Mouse (Mus musculus): ENCODE data around the gene Ank3. TPM values are rescaled to one million over a fixed set of nuclear protein-coding genes. Genes with fewer than 3 reads are reported as not detected.
A peak's percentile ranks its signal among the peaks of the same experiment; 100 is the strongest.

Gene Ank3
- total RNA-seq, 2 experiments from 2014 or later = 525 to 540 TPM

DNA sequence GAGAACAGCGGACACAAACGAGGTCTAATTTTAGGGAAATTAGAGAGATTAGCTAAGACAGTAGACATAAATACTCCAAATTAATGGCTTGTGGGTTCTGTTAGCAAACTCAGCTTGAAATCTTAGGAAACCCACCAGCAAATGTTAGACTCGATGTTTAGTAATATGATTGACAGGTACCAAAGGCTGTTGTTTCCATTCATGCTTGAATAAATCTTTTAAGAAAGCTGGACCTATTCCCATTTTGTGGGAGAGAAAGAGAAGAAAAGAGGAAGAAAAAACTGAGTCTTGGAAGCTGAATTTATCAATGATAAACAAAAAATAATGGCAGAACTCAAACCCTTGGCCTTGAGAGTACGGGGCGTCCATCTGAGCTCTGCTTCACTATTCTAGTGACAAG, 320.8 kb downstream of the Ank3 start:
- DNase-seq (ENCODE audit: extremely low spot score in 1 of 2, low spot score in 2 of 2) = no peak
- intact Hi-C loops (cut with DNase I) = no loop called here

DNA sequence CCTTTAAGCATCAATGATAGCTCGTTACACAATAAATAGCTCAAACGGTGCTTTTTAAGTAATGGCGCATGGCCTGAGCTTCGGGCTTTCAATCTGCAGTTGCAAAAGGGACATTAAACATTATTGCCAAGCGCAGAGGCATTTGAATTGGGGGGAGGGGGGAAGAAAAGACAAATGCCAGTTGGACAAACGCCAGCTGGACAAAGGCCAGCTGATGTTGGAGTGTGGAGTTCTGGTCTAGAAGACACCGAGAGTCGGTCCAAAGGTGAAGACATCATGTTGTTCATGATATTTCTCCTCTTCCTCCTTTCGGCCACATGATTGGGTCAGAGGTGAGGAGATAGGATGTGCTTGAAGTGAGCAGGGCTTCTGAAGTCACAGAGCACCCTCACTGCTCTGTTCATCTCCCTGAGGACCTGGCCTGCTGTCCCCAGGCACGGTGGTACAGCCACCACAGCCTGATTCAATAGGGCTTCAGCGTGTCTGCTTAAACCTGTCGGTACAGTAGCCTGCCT, 321.4 kb downstream of the Ank3 start:
- intact Hi-C loops (cut with DNase I) = no loop called here
- peak in 1 of 2 experiments; percentile 38 for DNase-seq (ENCODE audit: extremely low spot score in 1 of 2, low spot score in 2 of 2)

DNA sequence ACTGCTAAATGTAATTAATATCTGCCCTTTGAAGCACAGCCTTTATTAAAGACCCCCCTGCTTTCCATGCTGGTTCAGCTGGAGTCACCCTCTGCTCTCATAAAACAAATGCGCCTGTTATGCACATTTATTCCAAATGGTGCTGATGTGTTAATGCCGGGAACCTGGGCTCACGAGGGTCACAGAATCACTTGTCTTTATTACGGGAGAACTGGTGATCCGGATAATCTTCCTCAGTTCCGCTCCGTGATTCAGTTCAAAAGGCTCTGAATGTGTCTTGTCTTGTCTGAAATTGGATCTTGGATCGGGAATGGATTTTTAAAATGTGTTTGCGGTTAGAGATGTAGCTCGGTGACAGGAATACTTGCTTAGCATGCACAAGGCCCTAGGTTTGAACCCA, 321.9 kb downstream of the Ank3 start:
- intact Hi-C loops (cut with DNase I) = no loop called here
- no peak for DNase-seq (ENCODE audit: extremely low spot score in 1 of 2, low spot score in 2 of 2)

DNA sequence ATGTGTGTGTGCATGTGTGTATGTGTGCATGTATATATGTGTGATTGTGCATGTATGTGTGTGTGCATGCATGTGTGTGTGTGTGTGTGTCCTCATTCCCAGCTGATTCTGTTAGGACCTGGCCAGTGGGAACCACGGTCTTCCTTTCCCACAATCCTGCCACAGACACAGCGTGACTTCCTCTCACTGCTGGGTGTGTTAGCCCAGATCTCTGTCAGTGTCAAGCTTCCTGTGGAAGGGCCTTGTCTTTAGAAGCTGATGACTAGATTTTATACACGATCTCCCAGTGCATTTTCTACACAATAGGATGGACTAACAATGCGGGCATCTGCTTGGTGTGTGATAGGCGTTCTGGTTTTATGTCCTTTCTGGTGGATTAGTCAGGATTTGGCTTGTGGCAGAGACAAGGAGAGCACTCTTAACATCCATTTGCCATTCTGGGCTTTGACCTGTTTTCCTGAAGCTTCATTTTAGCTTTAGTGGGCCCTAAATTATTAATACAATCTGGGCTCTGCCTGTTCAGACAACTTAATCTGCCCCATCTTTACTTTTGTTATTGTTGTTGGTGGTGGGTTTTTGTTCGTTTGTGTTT, 322.4 kb downstream of the Ank3 start:
- DNase-seq (ENCODE audit: extremely low spot score in 1 of 2, low spot score in 2 of 2) = no peak
- intact Hi-C loops (cut with DNase I) = no loop called here

DNA sequence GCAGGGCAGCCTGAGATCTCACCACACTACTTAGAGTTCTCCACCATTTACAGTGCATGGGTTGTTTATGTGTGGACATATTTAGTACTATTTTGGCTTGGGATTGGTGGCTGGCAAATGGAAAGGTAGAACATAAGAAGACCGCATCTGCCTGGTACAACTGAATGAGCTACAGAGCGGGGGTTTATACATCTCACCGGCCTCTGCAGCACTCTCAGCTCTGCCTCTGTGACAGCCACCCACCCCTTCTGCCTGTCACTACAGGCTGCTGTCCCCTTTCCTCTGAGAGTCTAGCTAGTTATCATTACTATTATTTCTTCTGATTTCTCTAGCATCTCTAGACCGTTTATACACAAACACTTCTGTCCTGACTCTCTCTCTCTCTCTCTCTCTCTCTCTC, 325.6 kb downstream of the Ank3 start:
- no peak for DNase-seq (ENCODE audit: extremely low spot score in 1 of 2, low spot score in 2 of 2)
- intact Hi-C loops (cut with DNase I) = no loop called here

DNA sequence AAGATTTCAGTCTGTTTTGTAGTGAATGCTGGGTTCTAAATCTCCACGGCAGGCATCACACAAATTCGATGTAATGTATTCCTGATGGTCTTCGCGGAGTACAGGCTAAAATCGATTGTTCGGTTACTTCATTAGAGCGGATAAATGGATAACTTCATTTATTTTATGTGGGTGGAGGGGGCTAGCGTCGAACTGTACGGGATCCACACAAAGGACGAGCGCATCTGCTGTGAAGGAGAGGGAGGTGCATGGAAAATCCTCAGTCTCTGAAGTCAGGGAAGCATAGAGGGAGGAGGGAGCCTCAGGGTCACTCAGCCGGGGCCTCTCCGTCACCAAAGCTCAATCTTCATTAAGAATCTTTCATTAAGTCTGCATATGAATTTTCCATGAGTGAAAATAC, 326.5 kb downstream of the Ank3 start:
- no peak for DNase-seq (ENCODE audit: extremely low spot score in 1 of 2, low spot score in 2 of 2)
- intact Hi-C loops (cut with DNase I) = no loop called here

DNA sequence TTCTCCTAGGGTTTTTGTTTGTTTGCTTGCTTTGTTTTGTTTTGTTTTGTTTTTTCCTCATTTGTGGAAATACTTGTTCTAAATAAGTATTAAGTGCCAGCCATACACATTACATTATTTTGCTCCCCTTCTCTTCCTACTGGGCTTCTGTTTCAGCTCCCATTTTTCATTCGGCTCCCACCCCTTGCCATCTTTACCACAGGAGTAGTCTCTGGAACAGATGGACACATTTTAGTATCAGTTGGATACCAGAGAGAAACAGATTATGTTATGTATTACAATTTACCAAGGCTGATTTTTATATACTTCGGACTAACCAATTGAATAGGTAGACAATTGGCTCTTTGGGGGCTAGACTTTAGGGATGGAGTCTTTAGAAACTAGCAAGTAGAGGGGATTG, 327.7 kb downstream of the Ank3 start:
- DNase-seq (ENCODE audit: extremely low spot score in 1 of 2, low spot score in 2 of 2) = no peak
- intact Hi-C loops (cut with DNase I) = no loop called here

DNA sequence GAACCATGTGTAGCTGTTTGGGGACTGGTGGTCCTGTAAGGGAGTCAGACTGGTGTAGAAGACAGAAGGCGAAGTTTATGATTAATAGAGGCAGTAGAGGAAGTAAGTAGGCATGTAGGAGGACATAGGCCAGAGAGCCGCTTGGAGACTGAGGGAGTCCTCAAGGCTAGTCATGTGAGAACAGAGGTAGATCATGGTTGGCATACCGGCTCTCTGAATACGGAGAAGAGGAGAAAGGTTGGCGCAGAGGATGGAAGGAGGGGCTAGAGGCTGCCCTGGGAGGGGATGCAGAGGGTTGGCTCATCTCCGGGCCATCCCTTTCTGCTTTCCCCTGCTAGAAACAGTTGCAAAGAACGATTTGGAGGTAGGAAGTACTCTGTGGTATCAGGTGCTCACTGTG, 328.2 kb downstream of the Ank3 start:
- intact Hi-C loops (cut with DNase I) = no loop called here

DNA sequence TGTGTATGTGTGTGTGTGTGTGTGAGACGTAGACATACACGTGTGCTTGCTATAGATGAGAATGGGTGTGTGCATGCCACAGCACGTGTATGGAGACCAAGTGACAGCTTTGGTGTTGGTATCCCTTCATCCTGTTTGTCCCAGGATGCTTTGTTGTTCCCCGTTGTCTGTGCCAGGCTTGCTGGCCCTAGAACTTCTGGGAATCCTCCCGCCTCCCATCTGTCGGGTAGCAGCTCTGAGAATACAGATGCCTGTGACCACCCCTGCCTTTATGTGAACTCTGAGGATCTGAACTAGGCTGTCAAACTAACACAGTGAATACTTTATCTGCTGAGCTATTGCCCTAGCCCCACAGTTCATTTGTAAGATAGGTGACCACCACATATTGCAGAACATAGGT, 330.3 kb downstream of the Ank3 start:
- DNase-seq (ENCODE audit: extremely low spot score in 1 of 2, low spot score in 2 of 2) = no peak
- intact Hi-C loops (cut with DNase I) = no loop called here

More for the DNA sequence above, 328.2 kb downstream of the Ank3 start:
- DNase-seq (ENCODE audit: extremely low spot score in 1 of 2, low spot score in 2 of 2) = no peak

DNA sequence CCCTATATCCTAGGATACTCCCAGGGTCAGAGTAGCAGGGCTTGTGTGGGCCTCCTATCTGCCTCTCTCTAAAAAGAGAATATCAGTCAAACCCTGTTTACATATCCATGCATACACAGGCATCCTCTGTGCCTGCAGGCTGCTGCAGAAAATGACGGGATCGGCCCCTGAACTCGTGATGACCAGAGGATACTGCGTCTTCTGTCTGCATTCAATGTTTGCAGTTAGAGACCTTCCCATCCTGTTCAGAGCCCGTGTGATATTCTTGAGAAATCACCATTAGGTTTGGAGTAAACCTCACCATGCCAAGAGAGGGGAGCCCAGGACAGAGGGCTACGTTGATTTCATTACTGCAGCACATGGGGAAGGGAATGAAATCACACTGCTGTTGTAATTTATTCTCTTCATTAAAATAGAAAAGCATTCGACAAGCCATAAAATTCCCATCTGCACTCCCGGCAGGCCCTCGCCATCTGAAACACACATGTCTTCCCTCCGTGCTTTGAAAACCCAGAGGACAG, 331.8 kb downstream of the Ank3 start:
- no peak for DNase-seq (ENCODE audit: extremely low spot score in 1 of 2, low spot score in 2 of 2)
- intact Hi-C loops (cut with DNase I) = no loop called here

DNA sequence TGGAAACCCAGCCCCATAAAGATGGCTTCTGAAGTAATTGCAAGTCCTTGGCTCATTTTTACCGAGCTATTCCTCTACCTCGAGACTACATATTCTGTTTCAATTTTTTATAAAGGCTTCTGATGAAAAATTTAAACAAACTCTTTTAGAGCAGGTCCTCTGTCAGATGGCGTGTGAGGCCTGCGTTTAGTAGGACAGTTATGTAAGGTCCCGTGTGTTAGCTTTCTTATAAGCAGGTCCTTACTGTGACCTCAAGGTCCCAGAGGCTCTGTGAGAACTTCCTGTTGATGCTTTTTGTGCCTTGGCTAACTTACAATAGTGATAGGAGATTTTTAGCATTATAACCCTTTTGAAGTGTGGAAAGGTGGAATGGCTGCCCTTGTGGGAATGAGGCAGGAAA, 332.8 kb downstream of the Ank3 start:
- intact Hi-C loops (cut with DNase I) = no loop called here
- no peak for DNase-seq (ENCODE audit: extremely low spot score in 1 of 2, low spot score in 2 of 2)

DNA sequence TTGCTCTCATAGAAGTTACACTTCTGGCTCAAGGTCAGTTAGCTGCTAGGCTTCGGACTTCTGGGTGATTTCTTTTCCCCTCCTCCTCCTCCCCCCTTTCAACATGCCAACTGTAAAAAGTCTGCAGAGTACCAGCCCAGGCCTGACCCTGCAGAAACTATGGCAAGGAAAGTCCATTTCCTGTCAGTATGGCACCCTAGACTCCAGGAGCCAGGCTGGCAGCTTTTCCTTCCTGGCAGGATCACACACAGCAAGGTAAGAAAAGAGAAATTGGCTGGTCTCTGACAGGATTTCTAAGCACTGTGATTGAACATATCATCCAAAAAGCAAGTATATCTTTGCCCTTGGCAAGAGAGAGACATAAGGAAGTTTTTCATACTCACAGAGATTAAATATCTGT, 333.3 kb downstream of the Ank3 start:
- intact Hi-C loops (cut with DNase I) = no loop called here

DNA sequence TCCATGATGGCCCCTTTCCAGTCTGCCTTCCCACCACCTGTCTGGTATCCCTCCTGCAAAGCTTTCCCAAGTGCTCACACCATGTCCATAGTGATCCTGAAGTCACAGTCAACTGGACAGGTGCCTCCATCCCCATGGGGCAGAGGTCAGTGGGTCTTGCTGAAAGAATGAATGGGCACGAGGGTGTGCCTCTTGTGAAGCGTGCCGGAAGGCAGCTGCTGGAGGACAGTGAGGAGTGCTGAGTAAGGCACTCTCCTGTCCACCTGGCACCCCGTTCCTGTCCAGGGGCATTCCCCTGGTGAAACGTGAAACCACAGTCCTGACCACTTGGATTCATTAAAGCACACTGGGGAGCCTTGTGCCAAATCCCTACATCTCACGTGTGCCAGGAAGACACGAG, 337.7 kb downstream of the Ank3 start:
- intact Hi-C loops (cut with DNase I) = no loop called here
- no peak for DNase-seq (ENCODE audit: extremely low spot score in 1 of 2, low spot score in 2 of 2)

More for the DNA sequence above, 333.3 kb downstream of the Ank3 start:
- DNase-seq (ENCODE audit: extremely low spot score in 1 of 2, low spot score in 2 of 2) = no peak

DNA sequence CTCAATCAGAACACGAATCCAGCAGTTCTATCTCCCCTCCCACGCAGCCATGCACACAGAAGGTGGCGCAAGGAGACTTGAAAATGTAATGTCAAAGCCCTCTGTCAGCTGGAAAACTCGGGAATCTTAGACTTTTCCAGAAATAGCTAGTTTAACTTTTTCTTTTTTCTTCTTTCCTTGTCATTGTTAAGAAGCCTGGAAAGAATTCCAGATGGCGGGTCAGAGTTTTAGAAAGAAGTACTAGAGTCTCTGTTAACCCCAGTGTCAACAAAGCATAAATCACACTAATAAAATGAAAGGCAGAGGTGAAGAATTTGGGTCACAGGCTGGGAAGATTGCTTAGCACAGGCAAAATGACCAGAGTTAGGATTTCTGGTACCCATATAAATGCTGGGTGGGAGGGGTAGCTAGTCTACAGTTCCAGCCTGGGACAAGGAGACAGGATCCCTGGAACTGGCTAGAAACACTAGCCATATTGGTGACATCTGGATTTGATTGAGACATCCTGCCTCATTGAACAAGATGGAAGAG, 340.2 kb downstream of the Ank3 start:
- DNase-seq (ENCODE audit: extremely low spot score in 1 of 2, low spot score in 2 of 2) = no peak
- intact Hi-C loops (cut with DNase I) = no loop called here

DNA sequence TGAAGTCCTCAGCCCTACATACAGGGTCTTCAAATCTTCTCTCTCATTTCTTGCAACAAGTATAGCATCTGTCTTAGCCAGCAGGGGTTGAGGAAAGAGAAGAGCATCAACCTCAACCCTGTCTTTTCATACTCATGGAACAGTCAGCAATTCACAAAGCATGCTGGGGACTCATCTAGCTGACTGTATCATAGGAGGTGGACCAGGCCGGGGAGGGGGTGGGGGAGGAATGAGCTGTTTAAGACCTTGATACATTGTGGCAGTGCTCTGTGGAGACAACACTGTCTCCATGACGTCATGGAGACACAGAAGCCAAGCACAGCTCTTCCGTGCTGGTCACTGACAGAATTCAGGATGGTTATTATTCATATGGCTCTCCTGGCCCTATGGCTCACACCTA, 344.0 kb downstream of the Ank3 start:
- DNase-seq (ENCODE audit: extremely low spot score in 1 of 2, low spot score in 2 of 2) = no peak
- intact Hi-C loops (cut with DNase I) = no loop called here

DNA sequence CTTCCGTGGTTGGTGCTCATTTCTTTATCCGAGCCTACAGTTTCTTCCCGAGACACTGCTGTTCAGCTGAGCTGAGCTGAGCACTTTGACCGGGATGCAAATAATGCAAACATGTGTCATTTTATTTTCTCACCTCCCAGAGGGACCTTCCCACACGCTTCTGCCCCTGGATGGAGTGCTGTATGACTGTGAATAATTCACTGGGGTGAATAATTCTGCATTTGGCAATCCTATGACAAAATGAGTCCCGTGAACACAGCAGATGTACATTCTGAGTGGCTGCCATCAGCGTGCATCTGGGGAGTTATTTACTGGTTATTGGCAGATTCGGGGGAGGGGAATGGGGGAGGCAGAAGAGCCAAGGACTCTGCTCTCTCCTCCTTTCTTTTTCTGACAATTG, 345.6 kb downstream of the Ank3 start:
- intact Hi-C loops (cut with DNase I) = no loop called here
- DNase-seq (ENCODE audit: extremely low spot score in 1 of 2, low spot score in 2 of 2) = no peak

DNA sequence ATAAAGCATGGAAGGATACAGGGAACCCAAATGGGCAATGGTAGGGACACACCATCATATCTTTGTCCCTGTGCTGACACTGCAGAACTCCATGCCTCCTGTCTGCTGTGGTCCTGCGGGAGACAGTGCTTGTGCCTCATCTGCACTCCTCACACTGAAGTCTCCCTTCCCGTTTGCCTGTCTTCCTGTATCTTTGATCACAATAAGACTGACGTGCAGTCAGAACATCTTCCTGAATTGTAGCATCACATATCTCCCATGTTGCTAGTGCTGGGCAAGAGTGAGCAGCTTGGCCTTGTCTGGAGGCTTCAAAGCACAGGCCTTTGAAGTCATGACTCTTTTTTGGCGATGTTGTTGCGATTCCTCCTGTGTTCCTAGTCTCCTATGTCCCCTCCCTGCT, 346.3 kb downstream of the Ank3 start:
- intact Hi-C loops (cut with DNase I) = no loop called here

DNA sequence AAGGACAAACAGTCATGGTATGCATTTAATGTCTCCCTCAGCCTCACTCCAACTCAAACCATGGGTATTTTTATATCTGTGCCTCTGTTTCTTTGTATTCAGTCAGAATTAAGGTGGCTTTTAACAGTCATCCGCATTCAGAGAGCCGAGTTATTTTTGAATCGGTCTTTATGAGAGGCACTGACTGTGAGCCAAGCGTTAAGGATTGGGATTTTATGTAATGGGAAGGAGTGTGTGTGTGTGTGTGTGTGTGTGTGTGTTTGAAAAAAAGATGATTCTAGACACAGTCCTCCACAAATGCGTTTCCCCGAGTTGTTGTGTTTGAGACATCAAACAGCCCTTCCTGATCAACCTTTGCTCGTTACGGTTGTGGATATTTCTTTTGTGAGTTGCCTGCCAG, 347.7 kb downstream of the Ank3 start:
- DNase-seq (ENCODE audit: extremely low spot score in 1 of 2, low spot score in 2 of 2) = no peak
- intact Hi-C loops (cut with DNase I) = no loop called here

More for the DNA sequence above, 346.3 kb downstream of the Ank3 start:
- no peak for DNase-seq (ENCODE audit: extremely low spot score in 1 of 2, low spot score in 2 of 2)

DNA sequence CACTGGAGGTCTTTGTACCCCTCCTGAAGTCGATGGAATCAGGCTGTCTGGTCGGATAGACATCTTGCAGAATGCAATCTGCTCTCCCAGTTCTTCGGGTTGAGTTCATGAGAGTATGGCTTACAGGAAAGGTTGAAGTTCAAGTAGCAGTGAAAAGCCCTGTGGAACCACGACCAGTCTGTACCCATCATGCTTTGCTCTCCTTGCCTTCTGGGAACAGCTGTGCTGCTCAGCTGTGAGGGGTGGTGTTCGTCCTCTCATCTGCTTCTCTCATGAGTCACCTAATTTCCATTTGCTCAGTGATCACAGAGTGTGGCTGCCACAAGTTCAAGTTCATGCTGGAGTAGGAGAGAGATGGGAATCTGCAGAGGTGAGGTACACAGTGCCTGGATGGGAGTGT, 348.2 kb downstream of the Ank3 start:
- intact Hi-C loops (cut with DNase I) = no loop called here
- no peak for DNase-seq (ENCODE audit: extremely low spot score in 1 of 2, low spot score in 2 of 2)

DNA sequence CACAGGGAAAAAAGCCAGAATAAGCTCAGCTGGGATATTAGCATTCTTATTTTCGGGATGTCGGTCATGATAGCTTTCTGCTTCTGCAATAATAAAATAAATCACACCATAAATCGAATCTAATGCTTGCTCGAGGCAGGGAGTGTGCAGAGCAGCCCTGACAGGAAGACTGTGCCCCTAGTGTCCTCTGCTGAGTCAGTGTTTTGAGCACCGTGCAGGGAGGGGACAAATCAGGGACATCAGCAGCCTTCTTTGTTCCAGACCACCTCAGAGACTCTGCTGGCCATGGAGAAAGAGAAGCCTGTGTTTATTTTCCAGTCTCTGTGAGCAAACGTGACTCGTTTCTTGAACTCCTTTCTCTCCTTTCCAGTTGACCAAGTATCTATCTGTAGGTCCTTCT, 352.8 kb downstream of the Ank3 start:
- intact Hi-C loops (cut with DNase I) = no loop called here
- no peak for DNase-seq (ENCODE audit: extremely low spot score in 1 of 2, low spot score in 2 of 2)

DNA sequence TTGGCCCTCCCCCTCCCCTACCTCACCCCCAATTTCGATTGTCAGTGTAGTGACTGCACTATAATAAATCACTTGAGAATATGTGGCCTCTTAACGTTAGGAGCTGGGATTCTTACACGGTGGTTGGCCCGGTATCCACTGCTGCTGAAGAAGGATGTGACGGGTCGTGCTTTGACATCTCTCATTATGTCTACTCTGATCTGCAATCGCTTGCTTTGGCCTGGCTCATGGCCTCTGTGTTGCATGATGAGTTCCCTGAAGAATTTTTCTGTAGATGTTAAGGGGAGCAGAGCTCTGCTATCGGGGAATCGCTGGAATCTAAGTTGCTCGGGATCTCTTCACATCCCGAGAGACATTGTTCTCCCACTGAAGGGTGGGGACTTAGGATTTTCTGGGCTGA, 354.9 kb downstream of the Ank3 start:
- no peak for DNase-seq (ENCODE audit: extremely low spot score in 1 of 2, low spot score in 2 of 2)
- intact Hi-C loops (cut with DNase I) = no loop called here
